Mouse (Mus musculus) stomach, postnatal 0 days (tissue): Measurements from ENCODE around the gene Bpifb9b.

ENCODE experiments used
- CTCF ChIP-seq: IDR thresholded peaks from 2 replicates; pipeline ENCODE4 v1.5.1; 2016; ENCODE audit warnings: antibody characterized with exemption, low read depth, mild to moderate bottlenecking, moderate library complexity
- EP300 ChIP-seq: optimal IDR thresholded peaks from 2 replicates; pipeline ENCODE3; 2016; ENCODE audit warnings: antibody characterized with exemption

DNA sequence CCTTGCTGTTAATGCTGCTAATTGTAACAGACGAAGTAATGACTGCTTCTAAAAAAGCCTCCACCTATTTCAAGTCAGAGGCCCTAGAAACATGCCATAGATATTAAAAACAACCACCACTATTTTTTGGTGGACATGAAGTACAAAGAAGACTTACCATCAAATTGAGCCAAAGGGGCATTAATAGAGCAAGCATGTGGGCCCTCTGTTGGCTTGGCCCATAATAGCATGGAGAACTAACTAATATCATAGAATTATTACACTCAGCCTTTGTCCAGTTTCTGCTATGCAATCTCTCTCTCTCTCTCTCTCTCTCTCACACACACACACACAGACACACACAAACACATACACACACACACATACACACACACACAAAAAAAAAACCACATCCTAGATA lies 14.2 kb upstream of the Bpifb9b start:
- TF ChIP-seq CTCF (peak; percentile 51), EP300 (no peak)
